Mouse (Mus musculus) E14TG2a.4 (cell line): ENCODE measurements around the gene Pde3a.

Experiments used
- CTCF ChIP-seq: conservative IDR thresholded peaks from 2 replicates; pipeline ENCODE4 v1.5.1; 2014; ENCODE audit warnings: low read length
- NANOG ChIP-seq: IDR thresholded peaks from 2 replicates; pipeline ENCODE4 v1.6.1; 2014; ENCODE audit warnings: borderline replicate concordance, low read length, mixed read lengths
- POU5F1 ChIP-seq: IDR thresholded peaks from 2 replicates; pipeline ENCODE4 v1.6.1; 2014; ENCODE audit warnings: low read length, borderline replicate concordance

DNA sequence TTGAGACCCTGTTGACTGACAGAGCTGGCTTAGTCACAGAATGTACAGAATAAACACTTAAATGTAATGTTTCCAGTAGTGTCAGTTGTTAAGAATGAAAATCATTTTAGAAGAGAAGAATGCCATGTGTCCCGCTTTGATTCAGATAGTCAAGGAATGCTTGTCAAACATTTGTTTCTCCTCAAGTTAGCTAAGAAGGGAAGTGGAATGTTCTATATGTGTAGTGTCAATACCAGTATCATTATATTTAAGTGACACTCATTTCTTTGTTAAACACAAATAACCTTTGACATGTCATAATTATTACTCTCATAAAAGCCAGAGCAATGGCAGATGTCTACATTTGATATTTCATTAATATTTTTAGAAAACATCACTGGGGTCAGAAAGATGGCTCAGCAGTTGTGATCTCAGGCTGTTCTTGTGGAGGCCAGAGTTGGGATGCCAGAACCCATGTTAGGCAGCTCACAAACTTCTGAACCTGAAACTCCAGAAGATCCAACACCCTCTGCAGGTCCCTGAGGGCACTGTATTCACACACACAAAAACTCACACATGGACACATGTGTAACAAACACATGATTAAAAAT lies 40.7 kb upstream of the Pde3a start:
- TF ChIP-seq CTCF (no peak), NANOG (no peak), POU5F1 (no peak)
